Mouse (Mus musculus) kidney, postnatal 36 days (tissue): ENCODE measurements around the gene Rgs3.
A peak's percentile ranks its signal among the peaks of the same experiment; 100 is the strongest.

Experiments
- DNase-seq, 2 experiments: peaks; one replicate each; pipeline ENCODE4 v3.0.0; 2021 to 2022; ENCODE audit warnings: mixed read lengths in 2 of 2

Gene Rgs3

DNA sequence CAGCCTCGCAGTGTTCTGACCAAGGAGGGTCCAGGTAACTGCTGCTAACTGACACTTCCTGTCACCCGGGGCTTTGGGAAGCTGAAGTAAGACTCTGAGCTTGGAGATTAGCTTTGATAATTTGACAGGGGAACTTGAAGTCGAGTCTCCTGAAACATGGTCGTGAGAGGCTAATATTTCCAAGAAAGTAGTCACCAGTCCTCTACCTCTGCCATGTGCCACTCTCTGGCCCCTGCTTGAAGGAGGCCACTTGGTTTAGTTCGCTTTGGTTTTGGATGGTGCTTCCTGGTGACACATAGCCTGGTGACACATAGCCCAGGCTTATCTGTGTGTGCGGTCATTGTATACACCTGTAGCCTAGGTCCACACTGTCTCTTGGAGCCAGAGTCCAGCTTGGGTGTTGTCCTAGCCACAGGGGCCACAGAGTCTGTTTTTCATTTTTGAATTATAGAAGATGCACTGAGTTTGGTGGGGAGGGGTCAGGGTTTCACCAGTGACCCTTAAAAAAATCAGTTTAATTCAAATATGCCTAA is at the start of gene Rgs3:
Gene Rgs3 (plus strand): TSS at position 51 of the 533 bp plus-strand sequence.
- no peak for DNase-seq

DNA sequence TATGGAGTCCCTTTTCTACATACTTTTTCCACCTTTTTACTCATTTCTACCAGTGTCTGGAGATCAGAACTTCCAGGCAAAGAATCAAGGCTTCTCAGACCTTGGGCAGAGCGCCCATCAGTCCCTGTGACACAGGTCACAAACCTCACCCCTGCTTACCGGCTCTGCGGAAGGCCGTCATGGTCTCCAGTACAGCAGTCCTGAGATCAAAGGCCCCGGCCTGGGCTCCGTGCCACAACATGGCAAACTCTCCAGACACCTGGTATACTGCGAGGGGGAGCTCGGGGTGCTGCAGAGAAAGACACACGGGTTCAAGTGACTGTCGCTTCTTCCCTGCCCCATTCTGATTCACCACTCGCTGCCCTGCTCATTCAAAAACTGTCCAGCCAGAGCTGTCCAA is 49.7 kb upstream of the Rgs3 start:
- DNase-seq = peak; percentile 91 to 92

DNA sequence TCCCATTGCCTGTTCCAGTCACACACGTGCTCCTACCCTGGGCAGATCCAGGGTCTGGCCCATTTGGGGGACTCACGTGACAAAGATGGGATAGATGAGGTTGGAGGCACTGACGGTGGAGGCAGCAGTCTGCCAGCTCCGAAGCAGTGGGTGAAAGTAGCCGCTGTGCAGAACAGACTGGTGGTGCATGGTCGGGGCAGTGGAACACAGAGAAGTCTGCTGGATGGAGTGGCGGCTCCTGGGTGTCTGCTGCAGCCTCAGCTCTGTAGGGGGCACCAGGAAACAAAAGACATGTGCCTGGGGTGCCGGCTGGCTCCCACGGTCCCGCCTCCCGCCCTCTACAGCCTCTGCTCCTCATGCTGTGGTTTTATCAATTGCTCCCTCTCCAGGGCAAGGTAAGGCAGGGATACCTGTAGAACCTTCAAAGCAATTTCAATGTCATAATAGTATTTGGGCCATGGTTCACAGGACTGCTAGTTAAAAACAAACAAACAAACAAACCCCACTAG is 45.6 kb upstream of the Rgs3 start:
- no peak for DNase-seq

DNA sequence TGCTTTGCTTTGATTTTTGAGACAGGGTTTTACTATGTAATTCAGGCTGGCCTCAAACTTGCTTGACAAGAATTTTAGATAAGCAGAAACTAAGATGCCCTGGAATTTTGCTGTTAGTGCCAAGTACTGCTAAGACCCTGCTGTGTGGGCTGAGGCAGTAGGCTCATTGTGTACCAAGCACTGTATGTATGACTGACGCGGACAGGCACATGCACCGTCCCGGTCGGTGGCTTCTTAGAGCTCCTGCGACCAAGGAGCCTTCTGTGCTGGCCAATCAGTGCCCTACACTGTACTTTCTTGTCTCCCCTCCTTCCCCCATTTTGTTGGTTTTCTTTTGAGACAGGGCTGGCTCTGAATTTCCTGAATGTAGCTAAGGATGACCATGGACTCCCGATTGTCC is 44.7 kb upstream of the Rgs3 start:
- DNase-seq = no peak

DNA sequence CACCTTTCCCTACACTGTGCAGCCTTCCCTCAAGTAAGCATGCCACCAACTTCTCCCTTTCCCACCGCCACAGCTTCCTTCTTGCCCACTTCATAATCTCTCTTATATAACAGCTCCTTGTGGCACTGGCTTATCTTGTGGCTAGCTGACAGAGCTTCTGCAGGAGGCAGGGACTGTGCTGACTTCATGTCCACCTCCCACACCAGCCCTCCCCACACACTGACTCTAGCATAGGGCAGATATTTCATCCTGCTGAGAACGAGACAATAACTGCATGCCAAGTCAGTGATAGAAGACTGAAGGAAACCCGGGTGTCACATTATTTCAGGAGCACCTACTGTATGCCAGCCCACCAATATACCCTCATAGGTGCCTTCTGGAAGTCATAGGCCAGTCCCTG is 44.2 kb upstream of the Rgs3 start:
- peak in 1 of 2 experiments; percentile 36 for DNase-seq

DNA sequence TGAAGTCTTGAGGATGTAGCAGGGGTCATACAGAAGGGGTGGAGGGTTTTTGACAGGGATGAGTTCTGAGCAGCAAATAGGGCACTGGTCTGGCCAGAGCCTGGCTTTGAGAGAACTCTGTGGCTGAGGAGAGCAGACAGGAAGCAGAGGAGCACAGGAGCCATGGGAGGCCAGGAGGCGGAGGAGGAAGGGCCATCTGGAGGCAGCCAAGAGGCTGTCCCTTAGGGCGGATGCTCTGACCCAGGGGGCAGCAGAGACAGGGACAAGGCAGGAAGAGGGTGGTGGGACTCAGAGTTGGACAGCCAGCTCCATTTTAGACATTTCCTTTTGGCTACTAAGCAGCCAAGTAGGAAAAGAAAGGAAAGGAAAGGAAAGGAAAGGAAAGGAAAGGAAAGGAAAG is 43.6 kb upstream of the Rgs3 start:
- peak; percentile 81 to 83 for DNase-seq

DNA sequence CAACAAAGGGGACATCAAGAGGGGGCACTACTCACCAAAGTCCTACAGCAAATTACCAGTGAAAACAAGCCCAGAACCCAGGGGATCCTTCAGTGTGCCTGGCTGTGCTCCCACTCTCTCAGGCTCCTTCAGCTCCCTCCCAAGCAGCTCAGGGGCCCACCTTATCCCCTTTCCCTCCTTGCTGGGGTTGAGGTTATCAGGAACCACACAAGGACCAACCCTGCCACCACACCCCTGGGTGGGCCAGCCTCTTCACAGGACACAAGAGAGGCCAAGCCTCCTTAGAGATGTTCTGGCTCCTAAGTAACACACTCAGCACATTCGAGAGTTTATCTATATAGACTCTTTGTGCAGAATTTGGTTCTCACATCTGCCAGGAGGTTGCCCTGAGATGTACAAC is 43.1 kb upstream of the Rgs3 start:
- no peak for DNase-seq

DNA sequence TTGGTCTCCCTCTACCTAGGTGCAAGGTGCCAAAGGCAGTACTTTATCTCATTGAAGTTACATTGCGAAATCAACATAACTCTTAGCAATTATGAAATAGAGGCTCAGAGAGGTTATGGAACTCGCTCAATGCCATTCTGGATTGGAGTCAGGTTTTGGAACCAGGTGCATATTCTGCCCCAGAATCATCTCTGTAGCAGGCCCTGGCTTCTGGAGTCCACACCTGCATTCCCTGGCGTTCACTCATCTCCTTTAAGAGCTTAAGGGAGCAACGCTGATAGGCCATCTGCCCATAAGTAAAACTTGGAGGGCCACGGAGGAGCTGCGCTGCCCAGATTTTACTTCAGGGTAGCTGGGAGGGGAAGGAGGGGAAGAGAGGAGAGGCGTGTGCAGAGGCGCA is 42.6 kb upstream of the Rgs3 start:
- no peak for DNase-seq

DNA sequence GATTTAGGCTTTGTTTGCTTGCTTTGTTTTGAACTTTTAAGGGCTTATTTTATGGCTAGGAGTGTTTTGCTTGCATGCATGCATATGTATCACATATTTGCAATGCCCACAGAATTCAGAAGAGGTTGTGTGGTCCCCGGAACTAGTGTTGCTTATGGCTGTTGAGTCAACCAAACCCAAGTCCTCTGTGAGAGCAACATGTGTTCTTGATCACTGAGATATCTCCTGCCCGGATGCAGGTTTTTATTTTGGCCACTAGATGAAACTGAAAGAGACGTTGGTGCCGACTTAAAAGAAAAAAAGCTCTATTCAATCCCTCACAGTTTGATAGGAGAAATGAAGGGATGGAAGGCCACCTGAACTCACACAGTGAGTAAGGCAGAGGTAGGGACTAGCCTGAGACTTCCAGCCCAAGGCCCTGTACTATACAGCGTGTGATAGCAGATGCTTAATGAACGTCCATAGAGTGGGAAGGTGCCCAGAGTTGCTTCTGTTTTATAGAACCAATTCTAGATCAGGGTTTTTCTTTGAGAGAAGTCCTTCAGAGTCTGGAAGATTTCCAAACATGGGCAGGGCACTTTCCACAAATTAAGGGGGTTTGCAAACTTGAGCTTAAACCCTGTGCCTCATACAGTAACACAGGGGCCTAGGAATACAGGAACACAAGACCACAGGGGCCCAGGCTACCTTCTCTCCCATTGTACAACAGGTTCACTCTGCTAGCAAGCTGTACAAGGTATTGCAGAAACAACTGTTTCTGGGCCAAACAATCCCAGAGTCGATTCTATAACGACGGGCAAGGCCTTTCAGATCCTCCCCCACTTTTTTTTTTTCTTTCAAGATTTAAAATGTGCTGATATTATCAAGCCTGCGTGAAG is 41.9 kb upstream of the Rgs3 start:
- no peak for DNase-seq

DNA sequence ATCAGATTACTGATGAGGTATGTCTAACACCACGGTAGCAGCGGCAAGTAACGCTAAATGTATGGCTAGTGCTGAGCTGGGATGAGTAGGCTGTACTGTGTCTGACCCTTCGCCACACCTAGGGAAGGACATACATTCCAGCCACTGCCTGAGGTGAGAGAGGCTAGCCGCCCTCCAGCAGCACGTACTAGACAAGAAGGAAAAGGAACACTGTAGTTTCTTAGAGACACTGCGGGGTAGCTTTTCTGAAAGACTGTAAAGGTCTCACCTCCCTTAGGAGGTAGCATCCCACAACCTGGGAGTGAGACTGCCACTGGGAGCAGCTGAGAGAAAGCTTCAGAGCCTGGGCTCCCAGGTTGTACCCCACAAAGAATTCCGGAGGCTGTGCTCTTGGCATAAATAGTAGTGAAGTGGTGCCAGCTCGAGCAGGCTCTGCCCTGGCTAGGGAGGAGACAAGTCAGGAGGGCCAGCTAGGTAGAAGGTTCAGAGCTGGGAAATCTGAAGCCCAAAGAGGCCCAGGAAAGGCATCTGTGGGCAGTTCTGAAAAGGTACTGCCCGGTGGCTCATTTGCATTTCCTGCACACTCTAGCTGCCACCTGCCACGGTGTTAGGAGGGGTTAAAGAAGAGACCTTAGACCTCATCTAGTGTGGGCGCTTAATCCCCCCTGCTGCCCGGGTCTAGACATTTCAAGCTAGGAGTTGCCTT is 41.1 kb upstream of the Rgs3 start:
- DNase-seq = peak; percentile 72 to 82

DNA sequence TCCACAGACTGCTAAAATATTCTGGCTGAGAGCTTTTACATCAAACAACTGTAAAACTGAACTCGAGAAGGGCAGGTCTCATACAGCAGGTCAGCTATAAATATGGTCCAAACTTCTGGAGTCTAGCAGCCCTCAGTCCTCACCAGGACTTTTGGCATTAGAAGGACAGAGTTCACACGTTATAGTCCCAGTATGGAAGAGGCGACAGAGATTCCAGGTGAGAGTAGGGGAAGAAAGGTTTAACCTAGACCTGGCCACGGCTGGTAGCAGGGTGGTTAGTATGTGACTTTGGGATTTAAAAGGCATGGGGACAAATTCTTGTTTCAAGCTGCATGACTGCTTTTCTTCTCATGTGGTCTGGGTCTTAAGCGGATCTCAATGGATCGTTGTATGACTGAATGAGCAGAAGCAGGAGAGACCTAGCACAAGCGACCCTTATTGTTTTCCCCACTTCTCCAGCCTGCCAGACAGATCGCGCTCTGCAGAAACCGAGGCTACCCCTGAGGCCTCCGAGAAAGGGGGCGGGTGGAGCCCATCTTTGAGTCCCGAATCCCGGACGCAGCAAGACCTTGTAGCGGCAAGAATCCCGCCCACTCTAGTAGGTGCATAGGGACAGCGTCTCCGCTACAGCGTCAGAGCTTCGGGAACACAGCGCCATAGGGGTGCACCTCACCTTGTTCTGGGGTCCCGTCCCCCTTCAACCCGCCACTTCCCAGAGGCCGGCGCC is 40.4 kb upstream of the Rgs3 start:
- no peak for DNase-seq

DNA sequence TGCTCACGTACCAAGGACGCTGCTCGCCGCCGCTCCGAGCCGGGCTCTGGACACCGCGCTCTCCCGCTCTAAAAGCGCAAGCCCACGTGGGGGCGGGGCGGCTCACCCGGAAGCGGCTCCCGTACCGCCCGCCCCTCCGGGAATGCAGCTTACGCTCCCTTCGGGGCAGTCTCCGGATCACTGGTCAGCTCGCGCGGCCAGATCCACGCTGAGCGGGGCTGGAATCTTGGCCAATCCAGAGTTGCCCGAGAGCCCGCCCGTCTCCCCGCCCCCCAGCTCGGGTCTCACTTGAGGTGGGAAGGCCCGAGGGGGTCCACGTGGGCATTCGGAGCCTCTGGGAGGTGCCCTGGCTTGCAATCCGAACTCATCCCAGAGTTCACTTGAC is 39.8 kb upstream of the Rgs3 start, which contains the start of gene Alad:
Gene Alad (minus strand): TSS at position 70 of the 385 bp plus-strand sequence.
- peak; percentile 96 to 97 for DNase-seq

DNA sequence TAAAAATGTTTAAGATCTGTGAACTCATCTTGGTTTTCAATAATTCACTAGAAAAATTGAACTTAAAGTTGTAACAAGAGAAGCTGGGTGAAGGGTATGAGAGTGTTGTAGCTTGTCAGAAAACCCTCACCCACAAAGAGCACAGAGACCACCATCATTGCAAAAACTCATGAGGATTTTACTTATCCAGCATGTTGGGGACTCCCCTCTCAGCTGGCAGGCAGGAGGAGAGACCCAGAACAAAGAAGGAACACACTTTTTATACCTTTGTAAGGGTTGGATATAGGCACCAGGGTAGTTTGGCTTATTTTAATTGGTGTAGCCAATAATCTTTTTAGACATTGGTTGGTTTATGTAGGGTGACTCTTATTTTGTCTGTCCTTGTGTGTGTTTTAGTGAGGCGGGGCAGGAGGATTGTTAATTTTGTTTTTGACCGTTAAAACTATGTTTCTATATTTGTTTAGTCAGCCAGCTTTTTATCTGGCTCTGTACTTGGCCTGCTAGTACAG is 38.7 kb upstream of the Rgs3 start:
- no peak for DNase-seq

DNA sequence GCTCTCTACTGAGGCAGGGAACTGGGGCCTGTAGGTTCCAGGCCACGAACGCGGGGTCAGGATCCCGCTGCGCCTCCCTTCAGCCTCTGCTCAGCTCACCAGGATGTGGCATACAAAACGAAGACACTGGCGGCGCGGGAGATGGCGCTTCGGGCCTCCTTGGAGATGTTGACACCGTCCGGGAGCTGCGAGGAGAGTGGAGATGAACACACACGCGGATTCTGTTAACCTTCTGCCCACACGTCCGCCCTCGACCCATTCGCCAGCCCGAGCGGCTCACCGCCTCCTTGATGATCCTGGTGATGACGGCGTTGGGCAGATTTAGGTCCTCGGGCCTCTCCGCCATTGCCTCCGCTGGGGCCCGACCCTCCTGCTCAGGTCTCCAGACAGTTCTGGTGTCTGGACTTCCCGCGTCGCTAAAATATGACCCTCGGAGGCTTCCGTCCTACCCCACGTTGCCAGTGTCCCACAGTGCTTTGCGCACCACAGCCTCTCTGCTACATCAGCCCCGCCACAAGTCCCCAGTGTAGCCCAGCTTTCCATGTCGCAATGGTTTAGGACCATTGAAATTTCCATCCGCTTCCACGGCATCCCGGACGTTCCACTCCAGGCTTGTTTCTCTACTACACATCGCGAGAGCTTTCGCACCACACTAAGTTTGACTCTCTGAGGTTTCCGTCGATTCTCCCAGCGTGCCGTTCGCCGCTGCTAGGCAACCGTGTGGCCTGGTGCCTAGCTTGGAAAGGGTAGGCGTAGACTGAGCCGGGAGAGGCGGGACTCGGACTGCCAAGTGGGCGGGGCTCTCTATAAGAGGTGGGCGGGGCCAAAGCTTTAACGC is 34.8 kb upstream of the Rgs3 start, which contains the start of the genes Pole3 and 4933430I17Rik:
Gene Pole3 (minus strand): TSS at position 418 of the 838 bp plus-strand sequence.
Gene 4933430I17Rik (plus strand): TSS at position 719 of the 838 bp plus-strand sequence.
- peak; percentile 96 to 98 for DNase-seq

DNA sequence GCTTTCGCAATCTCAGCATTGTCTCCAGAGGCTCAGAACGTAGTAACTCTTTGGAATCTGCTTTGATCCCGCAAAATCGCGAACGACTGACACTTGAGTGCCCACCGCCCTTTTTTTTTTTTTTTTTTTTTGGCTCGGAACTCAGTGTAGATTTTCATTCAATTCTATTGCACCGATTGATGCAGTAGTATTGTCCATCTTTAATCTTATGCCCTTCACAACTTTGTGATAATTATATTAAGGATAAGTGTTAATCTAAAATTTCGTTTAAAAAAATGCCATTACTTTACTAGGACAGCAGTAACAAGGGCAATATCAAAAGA is 34.2 kb upstream of the Rgs3 start:
- no peak for DNase-seq

DNA sequence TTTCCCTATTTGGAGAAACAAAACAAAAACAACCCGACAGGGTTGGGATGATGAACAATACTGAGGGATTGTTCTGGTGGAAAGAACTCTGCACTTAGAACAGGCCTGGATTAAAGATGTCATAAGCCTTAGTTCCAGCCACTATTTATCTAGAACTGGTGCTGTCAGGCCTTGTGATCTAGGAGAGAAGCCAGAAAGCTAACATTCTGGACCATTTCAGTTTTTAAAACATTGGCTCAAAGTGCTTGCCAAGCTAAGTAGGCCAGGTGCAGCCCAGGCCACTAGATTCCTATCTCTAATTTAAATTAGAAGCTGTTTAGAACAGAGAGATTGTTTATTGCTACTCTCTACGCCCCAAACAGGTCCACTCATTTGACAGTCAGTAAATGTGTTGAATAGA is 33.4 kb upstream of the Rgs3 start:
- no peak for DNase-seq

DNA sequence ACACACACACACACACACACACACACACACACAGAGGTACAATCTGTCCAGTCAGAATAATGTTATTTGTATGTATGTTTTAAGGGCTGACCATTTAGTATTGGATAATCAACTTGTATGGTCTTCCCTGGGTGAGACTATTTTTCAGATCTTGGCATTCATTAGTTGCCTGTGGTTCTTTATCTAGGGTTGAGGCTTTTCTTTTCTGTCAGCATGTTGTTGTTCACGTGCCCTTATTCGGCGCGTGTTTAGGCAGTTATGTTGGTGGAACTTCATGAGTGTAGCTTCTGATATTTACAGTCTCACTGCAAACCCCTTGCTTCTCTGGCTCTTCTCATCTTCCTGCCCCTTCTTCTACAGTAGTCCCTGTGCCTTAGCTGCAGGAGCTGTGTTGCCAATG is 32.0 kb upstream of the Rgs3 start:
- no peak for DNase-seq

DNA sequence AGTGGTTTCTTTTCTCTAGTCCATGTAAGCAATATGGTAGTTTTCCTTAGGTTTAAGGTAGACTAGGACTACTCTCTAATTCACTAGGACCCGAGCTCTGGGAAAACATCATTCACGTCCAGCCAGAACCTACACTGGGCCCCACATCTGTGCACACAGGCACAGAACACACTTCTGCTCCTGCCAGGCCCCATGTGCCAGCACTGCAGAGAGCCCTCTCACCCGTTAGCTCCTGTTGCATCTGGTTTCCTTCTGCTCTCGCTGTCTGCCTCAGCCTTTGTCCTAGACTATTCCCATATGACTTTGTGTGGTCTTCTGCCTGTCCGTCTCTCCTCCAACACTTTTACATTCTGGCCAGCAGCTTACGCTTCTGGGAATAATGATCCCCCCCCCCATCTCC is 25.9 kb upstream of the Rgs3 start:
- DNase-seq = no peak

DNA sequence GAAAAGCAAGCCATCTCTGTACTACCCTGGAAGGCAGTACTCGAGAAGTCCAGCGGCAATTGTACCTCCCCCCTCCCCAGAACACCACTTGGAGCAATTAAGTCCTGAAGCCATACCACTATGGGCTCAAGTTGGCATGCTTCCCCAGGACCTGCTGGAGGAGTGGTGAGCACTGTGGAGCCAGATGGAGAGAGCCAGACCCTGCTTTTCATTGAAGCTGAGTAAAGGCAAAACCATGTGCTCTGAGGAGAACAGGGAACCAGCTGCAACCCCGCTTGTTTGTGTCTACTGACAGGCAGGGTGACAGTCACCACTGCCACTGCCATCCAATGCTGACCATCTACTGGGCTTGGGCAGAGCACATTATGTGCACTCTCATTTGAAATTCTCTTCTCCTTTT is 17.8 kb upstream of the Rgs3 start:
- no peak for DNase-seq

DNA sequence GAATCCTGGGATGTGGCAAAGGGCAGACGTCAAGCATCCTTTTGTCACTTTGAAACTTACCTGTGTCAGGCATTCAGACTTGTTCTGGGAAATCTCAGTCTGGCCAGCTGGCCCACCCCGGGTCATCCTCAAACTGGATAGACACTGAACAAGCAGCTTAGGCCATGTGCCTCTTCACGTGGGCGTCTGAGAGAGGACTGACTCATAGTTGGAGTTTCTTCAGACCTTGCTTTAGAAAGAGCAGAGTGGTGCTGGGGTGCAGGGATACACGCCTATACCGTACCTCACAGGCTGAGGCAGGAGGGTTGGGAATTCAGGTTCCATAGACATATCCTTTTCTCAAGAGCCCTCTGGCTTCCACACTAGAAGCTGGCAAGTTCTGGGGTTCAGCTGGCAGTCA is 15.9 kb upstream of the Rgs3 start:
- DNase-seq = no peak

DNA sequence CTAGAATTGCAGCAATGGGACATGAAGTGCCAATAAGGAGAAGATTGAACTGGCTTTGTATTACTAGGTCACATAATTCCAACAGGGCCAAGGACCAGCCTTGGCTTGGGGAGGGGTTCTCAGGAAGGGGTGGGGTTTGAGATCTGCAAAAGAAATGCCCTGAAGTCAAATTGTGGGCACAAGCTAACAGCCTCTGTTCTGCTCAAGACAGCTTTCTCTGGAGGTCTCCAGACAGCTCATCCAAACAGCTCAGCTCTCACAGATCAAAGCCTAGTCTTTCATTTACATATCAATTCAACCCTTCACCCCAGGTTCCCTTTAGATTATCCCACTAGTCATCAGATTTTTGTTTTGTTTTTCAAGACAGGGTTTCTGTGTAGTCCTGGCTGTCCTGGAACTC is 14.8 kb upstream of the Rgs3 start:
- DNase-seq = no peak

DNA sequence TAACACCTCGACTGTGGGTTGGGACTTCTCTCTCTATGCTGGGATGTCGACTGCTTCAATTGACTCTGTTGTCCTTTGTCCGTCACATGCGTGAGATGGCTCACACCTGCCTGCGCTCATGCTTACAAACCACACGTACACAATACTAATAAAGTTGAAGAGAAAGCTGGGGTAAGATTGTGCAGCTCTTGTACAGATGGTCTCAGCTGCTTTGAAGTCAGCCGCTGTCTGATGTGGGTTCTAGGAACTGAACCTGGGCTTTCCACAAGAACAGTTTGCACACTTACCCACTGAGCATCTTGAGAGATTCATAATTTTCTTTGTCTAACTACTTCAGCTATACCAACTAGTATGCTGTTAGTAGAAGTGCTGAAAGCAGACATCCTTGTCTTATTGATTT is 7.7 kb upstream of the Rgs3 start:
- no peak for DNase-seq
